Mouse (Mus musculus): ENCODE data around the gene Snx4.
"Not testable (repeated sequence)": the region's sequence is repeated elsewhere in the genome, so short reads cannot be mapped to it uniquely, and the experiment has no call there.

The Snx4 gene

GRCm38 (mm10) chr16:33251194-33252051 lies at the start of gene Snx4:
TSS of gene Snx4 (plus strand) at chr16:33251442.
- DNase-seq (ENCODE audit: low read depth, low spot score) = peak; percentile 96

DNA sequence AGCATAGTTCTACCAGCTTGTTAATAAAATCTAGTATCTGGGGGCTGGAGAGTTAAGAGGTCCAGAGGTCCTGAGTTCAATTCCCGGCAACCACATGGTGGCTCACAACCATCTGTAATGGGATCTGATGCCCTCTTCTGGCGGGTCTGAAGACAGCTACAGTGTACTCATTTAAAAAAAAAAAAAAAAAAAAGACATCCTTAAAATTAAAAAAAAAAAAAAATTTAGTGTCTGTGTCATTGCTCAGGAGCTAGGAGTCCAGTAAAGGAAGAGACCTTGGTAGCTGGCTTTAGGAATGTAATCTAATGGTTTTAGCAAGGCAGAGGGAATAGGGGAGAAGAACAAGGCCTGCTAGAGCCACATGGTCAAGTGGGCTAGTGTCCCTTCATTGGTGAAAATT lies 40.4 kb upstream of the Snx4 start:
- no peak for DNase-seq (ENCODE audit: low read depth, low spot score)

- no peak for DNase-seq (ENCODE audit: low read depth, low spot score)
Measured at GRCm38 (mm10) chr16:33216313-33217003, 34.8 kb upstream of the Snx4 start.

GRCm38 (mm10) chr16:33217553-33218085 lies 33.6 kb upstream of the Snx4 start:
- DNase-seq (ENCODE audit: low read depth, low spot score) = not testable (repeated sequence)

- DNase-seq (ENCODE audit: low read depth, low spot score) = no peak
Measured at GRCm38 (mm10) chr16:33222482-33222881, 28.8 kb upstream of the Snx4 start.

GRCm38 (mm10) chr16:33224381-33224780 lies 26.9 kb upstream of the Snx4 start:
- no peak for DNase-seq (ENCODE audit: low read depth, low spot score)

GRCm38 (mm10) chr16:33234128-33234527 lies 17.1 kb upstream of the Snx4 start:
- DNase-seq (ENCODE audit: low read depth, low spot score) = no peak

- no peak for DNase-seq (ENCODE audit: low read depth, low spot score)
Measured at GRCm38 (mm10) chr16:33236151-33236550, 15.1 kb upstream of the Snx4 start.

GRCm38 (mm10) chr16:33239305-33239704 lies 11.9 kb upstream of the Snx4 start:
- DNase-seq (ENCODE audit: low read depth, low spot score) = no peak

DNA sequence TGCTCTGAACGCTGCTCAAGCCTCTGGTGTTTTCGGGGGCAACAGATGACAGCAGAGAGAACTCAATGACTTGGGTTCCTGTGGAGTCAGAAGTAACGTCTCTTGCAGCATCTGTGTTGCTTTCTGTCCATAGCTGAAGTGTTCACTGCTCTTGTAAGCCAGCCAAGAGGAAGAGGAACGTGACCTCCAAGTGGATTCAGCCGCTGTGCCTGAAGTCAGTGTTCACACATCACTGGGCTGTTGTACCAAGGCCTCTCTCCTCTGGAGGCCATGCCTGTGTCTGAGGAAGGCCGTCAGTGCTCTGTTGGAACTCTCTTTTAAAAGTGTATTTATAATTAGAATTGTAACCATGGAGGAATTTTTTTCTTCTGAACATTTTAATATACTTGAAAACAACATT lies 9.2 kb upstream of the Snx4 start:
- DNase-seq (ENCODE audit: low read depth, low spot score) = no peak

- DNase-seq (ENCODE audit: low read depth, low spot score) = peak; percentile 65
Measured at GRCm38 (mm10) chr16:33244136-33244691, 7.0 kb upstream of the Snx4 start.

DNA sequence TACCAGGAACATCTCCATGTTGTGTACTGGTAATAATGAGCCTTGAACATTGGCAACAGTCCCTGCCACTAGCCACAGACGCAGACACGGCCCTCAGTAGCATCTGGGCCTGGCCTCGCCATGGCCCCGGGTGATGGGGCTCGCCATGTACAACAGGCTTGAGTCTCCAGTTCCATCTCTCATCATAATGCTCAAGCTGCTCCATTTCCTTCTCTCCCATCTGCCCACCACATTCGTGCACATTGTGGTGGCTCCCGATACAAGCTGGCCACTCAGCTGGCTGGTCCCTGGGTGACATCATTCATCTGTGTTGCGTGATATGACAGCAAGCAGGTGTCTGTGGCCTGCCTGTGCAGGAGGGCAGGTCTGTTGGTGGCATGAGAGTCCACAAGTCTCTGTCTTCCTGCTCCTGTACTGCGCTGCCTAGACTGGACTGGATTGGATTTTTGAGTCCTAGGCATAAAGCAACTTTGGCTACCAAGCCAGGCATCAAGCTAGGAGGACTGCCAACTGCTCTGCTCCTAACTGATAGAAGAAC lies 6.2 kb upstream of the Snx4 start:
- DNase-seq (ENCODE audit: low read depth, low spot score) = no peak

DNA sequence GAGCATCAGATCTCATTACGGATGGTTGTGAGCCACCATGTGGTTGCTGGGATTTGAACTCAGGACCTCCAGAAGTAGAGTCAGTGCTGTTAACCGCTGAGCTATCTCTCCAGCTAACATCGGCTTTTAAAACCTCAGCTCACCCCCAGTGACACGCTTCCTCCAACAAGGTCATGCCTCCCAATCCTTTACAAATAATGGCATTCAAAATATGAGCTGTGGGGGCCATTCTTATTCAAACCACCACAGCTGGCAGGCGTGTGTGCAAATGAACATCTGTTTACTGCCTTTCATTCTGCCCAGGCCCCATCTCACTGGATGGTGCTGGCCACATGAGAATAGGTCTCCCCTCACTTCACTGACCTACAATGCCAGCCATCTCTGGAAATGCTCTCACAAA lies 4.7 kb upstream of the Snx4 start:
- peak; percentile 50 for DNase-seq (ENCODE audit: low read depth, low spot score)

- DNase-seq (ENCODE audit: low read depth, low spot score) = peak; percentile 68
Measured at GRCm38 (mm10) chr16:33247006-33247405, 4.2 kb upstream of the Snx4 start.

GRCm38 (mm10) chr16:33250651-33251120 lies 556 bp upstream of the Snx4 start:
- no peak for DNase-seq (ENCODE audit: low read depth, low spot score)

GRCm38 (mm10) chr16:33255601-33256000 lies 4.4 kb downstream of the Snx4 start:
- no peak for DNase-seq (ENCODE audit: low read depth, low spot score)

GRCm38 (mm10) chr16:33258530-33258929 lies 7.3 kb downstream of the Snx4 start:
- no peak for DNase-seq (ENCODE audit: low read depth, low spot score)

GRCm38 (mm10) chr16:33259824-33260223 lies 8.6 kb downstream of the Snx4 start:
- no peak for DNase-seq (ENCODE audit: low read depth, low spot score)

DNA sequence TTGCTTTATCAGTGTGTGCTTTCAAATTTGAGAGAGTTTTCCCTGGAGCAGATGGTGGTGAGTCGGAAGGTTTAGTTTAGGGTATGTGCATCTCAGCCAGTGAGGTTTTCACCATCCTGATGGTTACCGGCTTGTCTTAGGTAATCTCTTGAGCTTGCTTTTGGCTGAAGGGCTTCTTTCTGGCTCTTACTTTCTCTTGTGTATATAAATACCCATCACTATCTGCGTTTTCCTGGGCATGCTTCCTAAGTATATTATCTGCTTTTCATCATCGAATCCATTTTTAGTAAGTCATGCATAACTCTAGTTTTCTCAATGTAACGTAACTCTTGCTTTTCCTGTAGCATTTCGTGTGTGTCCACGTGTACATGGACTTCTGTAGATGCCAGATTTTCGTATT lies 9.6 kb downstream of the Snx4 start:
- no peak for DNase-seq (ENCODE audit: low read depth, low spot score)

DNA sequence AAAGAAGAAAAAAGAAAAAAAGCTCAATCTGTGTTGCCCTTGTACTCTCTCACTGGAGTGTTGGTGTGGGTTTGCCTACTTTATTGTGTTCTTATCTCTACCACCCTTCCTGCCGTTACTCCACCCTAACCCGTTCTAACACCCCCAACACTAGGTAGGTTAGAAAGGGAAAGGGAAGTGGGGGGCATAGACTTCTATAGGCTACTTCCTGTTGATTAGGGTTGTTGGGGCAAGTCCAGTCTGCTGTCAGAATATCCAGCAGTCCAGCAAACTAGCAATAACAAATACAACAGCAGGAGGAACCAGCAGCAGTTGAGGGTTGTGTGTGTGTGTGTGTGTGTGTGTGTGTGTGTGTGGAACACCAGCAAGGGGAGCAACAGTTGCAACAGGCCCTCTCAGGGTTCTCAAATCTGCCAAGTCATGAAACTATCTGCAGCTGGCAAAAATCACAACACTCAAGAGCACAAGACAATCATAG lies 10.4 kb downstream of the Snx4 start:
- DNase-seq (ENCODE audit: low read depth, low spot score) = no peak

DNA sequence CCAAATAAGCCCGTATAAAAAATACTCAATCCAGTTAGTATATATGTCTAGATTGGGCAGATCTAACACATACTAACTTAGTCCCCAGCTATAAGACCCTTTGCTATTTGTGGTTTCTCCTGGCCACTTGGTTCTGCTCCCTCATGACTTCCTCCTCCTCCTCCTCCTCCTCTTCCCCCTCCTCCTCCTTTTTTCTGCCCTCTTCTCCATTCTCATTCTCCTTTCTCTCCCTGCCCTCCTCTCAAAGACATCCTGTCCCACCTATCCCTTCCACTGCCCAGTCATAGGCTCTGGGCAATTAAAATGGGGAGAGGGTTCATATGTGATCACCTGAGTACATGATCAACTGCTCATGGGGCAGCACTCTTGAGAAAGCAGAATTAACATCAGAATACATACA lies 10.9 kb downstream of the Snx4 start:
- no peak for DNase-seq (ENCODE audit: low read depth, low spot score)

Data from ZHBTc4 (cell line).